Mouse (Mus musculus): ENCODE measurements around the gene Phrf1.

DNA sequence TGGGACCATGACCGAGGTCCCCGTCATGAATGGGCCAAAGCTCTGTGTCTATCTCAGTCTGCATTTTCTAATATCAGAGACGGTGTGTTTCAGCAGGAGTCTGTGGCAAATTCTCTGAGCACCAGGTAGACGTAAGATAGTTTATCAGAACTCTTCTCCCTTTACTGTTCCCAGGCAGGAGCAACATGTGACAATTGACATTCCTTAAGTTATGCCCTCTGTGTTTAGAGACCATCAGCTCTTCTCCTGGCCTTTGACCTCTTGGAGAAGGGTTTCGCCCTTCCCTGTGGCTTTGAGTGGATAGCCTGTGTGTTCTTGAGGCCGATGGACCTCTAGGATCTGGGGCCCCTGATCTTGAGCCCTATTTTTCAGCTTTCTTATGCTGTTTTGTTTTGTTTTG is 1.1 kb downstream of the Phrf1 start:
- no peak for TF ChIP-seq CTCF (conservative IDR thresholded peaks at IDR 0.05; ENCODE audit: low read length)
- no peak for TF ChIP-seq POU5F1 (IDR thresholded peaks at IDR 0.05; ENCODE audit: borderline replicate concordance, low read length)

Measured in E14TG2a.4 (cell line).